Mouse (Mus musculus) heart, adult 2 months (tissue): ENCODE data around the gene Rap1gap.

Experiments used
- CTCF ChIP-seq: fragments of 200-600 bp; IDR thresholded peaks from 2 replicates; pipeline ENCODE4 v1.8.1; 2022; ENCODE audit warnings: antibody characterized with exemption, mild to moderate bottlenecking, moderate library complexity
- EP300 ChIP-seq: fragments of 200-500 bp; IDR thresholded peaks from 2 replicates; pipeline ENCODE4 v1.6.1; 2011; ENCODE audit warnings: low read depth, low read length, control low read depth; ENCODE audit not compliant: insufficient read depth
- POLR2A ChIP-seq: fragments of 200-500 bp; IDR thresholded peaks from 2 replicates; pipeline ENCODE4 v1.6.1; 2011; ENCODE audit warnings: mild to moderate bottlenecking, low read depth, low read length, control low read depth; ENCODE audit not compliant: insufficient read depth

DNA sequence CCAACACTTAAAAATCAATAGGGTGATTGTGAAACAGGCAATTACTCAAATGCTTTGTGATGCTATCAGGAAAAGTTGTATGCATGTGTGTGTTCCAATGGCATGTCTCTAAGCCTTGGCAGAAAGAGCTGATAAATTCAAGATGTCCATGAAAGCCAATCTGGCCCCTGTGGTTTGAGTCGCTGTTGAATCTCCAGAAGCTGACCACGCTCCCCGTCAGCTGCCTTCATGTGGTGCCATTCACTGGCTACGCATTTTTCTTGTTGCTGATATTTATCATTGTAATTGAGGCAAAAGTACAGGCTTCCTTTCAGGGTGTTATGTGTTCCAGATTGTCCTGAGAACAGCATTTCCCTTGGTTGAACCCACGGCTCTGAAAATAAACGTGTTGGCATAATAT lies 16.9 kb upstream of the Rap1gap start:
- TF ChIP-seq POLR2A (no peak), EP300 (no peak), CTCF (no peak)
